Mouse (Mus musculus) MEL (cell line): ENCODE measurements at regions not wholly inside any gene's neighbourhood (a gene's known extent, or its start where the extent isn't known, plus 50 kb on each side); places are given as distances from the start of the nearest gene placed in this dataset.

Experiments used
- CTCF ChIP-seq, 3 experiments: IDR thresholded peaks in 2 of 3; conservative IDR thresholded peaks in 1 of 3; 2 replicates each; pipeline ENCODE4 v1.5.1; 2011 to 2012; ENCODE audit warnings: low read length in 3 of 3, low read depth in 2 of 3, mild to moderate bottlenecking in 2 of 3, improper control_type of control experiment in 1 of 3, inconsistent platforms in 1 of 3, mixed read lengths in 1 of 3, moderate library complexity in 1 of 3; ENCODE audit not compliant: control insufficient read depth in 1 of 3, insufficient read depth in 1 of 3, poor library complexity in 1 of 3, severe bottlenecking in 1 of 3
- EP300 ChIP-seq, 2 experiments: IDR thresholded peaks; 2 replicates each; pipeline ENCODE4 v1.6.1; 2011; ENCODE audit warnings: improper control_type of control experiment in 2 of 2, low read length in 2 of 2, low read depth in 1 of 2, mild to moderate bottlenecking in 1 of 2
- GATA1 ChIP-seq: IDR thresholded peaks from 2 replicates; pipeline ENCODE4 v1.6.1; 2011; ENCODE audit warnings: low read depth, low read length, improper control_type of control experiment
- JUND ChIP-seq: IDR thresholded peaks from 2 replicates; pipeline ENCODE4 v1.6.1; 2011; ENCODE audit warnings: low read depth, mild to moderate bottlenecking, improper control_type of control experiment, low read length
- MAX ChIP-seq: IDR thresholded peaks from 2 replicates; pipeline ENCODE4 v1.6.1; 2011; ENCODE audit warnings: low read length, improper control_type of control experiment
- MYB ChIP-seq: IDR thresholded peaks from 2 replicates; pipeline ENCODE4 v1.6.1; 2011; ENCODE audit warnings: mild to moderate bottlenecking, low read depth, low read length, improper control_type of control experiment
- POLR2A ChIP-seq, 2 experiments: IDR thresholded peaks; 2 replicates each; pipeline ENCODE4 v1.6.1; 2011 to 2012; ENCODE audit warnings: low read length in 2 of 2, mild to moderate bottlenecking in 2 of 2, control low read depth in 1 of 2, improper control_type of control experiment in 1 of 2, low read depth in 1 of 2, moderate library complexity in 1 of 2; ENCODE audit not compliant: control insufficient read depth in 1 of 2, insufficient read depth in 1 of 2, poor library complexity in 1 of 2
- POLR2AphosphoS5 ChIP-seq: IDR thresholded peaks from 2 replicates; pipeline ENCODE4 v1.6.1; 2012; ENCODE audit warnings: low read depth, borderline replicate concordance, mild to moderate bottlenecking, inconsistent platforms, low read length, moderate library complexity, mixed read lengths
- TAL1 ChIP-seq: IDR thresholded peaks from 2 replicates; pipeline ENCODE4 v1.6.1; 2012; ENCODE audit warnings: mild to moderate bottlenecking, inconsistent platforms, low read length, moderate library complexity, mixed read lengths
- TCF12 ChIP-seq: IDR thresholded peaks from 2 replicates; pipeline ENCODE4 v1.6.1; 2014; ENCODE audit warnings: low read depth, mild to moderate bottlenecking, inconsistent platforms, low read length, improper control_type of control experiment, moderate library complexity
- USF1 ChIP-seq: IDR thresholded peaks from 2 replicates; pipeline ENCODE4 v1.6.1; 2014; ENCODE audit warnings: low read depth, mild to moderate bottlenecking, inconsistent platforms, low read length, improper control_type of control experiment, moderate library complexity
- ZC3H11A ChIP-seq: IDR thresholded peaks from 2 replicates; pipeline ENCODE4 v1.6.1; 2012; ENCODE audit warnings: low read depth, mild to moderate bottlenecking, inconsistent platforms, low read length, improper control_type of control experiment

- TF ChIP-seq POLR2A (IDR thresholded peaks at IDR 0.05; ENCODE audit: control insufficient read depth in 1 of 2, insufficient read depth in 1 of 2, low read depth in 1 of 2, low read length in 2 of 2, poor library complexity in 1 of 2) (no peak), USF1 (no peak), JUND (no peak), TCF12 (no peak), CTCF (IDR thresholded peaks at IDR 0.05 in 2 of 3, conservative IDR thresholded peaks at IDR 0.05 in 1 of 3; ENCODE audit: control insufficient read depth in 1 of 3, insufficient read depth in 1 of 3, low read depth in 2 of 3, low read length in 3 of 3, poor library complexity in 1 of 3, severe bottlenecking in 1 of 3) (no peak), GATA1 (no peak), MAX (no peak), EP300 (IDR thresholded peaks at IDR 0.05; ENCODE audit: low read depth in 1 of 2, low read length in 2 of 2) (no peak), ZC3H11A (no peak), MYB (no peak), POLR2AphosphoS5 (no peak), TAL1 (no peak)
These were observed 55.0 kb upstream of the Ssx2ip start for GRCm38 (mm10) chr3:146349393-146349792.
